Mouse (Mus musculus) megakaryocyte-erythroid progenitor cell, adult 5-6 weeks (primary cell): Measurements from ENCODE around the gene Col6a3. TPM values are rescaled to one million over a fixed set of nuclear protein-coding genes. Genes with fewer than 3 reads are reported as not detected.

ENCODE experiments used
- ATAC-seq: replicated peaks from 2 replicates; pipeline ENCODE4 v1.8.0; 2016; ENCODE audit warnings: mild to moderate bottlenecking, inconsistent platforms; ENCODE audit not compliant: severe bottlenecking, poor library complexity, low FRiP score, low TSS enrichment
- total RNA-seq, 2 experiments: library from RNA; stranded (forward) in 1 of 2; stranded (reverse) in 1 of 2; fragments of 200-1000, 215-1000 nt in 1 of 2; fragments of >200 nt in 1 of 2; fragmentation: Nextera tagmentation in 1 of 2; gene quantifications; 2 replicates each; pipeline ENCODE4 v1.2.3; 2014 to 2017

The Col6a3 gene
- total RNA-seq (2014; fragmentation: Nextera tagmentation) (not detected in 2 replicates), total RNA-seq (2017) (not detected in 2 replicates)

DNA sequence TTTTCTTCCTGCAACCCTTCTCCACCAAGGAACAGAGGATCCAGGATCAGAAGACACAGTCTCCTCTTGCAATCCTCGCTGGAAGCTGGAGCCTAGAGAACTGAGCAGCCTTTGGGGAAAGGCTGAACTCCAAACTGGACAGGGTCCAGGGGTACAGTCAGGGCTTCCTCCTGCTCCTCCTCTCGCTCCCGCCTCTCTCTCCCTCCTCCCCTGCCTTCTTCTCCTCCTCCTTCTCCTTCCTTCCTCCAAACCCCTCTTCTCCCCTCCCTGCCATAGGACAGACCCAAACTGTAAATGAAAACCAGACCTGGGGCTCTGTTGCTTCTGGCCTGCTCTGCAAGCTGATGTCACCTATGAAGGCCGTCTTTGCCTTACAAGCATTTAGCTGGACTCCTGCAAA is at the start of gene Col6a3:
Col6a3 (minus strand) TSS at position 136 of the 400 bp plus-strand sequence.
- no peak for ATAC-seq

- no peak for ATAC-seq
Measured at GRCm38 (mm10) chr1:90885771-90886460, 42.1 kb upstream of the Col6a3 start.

DNA sequence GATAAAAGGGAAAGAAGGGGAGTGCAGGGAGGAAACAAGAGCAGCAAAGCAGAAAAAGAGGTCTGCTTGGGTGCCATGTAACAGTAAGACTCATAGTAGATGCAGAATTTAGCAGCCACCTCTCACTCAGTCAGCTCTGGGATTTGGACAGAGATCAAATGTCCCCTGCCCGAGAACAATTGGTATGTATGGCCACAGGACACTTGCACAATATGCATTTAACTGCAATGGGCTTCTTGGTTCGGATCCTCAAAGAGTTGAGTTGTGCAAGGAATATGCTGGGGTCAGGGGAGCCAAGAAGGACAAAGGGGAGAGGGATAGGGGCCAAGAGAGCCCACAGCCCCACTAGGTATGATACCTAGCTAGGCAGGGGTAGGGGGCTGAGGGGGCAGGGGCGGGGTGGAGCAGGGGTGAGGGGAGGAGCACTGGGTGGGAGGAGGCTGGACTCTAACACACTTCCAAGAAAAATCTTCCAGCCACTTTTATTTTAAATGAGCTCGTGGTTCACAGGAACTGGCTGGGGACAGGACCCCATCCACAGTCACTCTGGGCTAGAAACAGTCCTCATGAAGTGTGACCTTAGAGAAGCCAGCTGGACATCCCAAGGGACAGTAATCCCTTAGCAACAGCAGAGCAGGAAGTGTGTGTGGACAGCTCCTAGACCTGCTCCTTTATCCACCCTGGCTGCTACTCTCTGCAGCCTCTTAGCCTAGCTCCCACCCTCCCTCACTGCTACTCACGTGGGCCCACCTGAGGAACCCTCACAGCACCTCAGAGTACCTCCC is 32.9 kb upstream of the Col6a3 start:
- ATAC-seq = no peak

- no peak for ATAC-seq
Measured at GRCm38 (mm10) chr1:90875961-90876360, 32.2 kb upstream of the Col6a3 start.

DNA sequence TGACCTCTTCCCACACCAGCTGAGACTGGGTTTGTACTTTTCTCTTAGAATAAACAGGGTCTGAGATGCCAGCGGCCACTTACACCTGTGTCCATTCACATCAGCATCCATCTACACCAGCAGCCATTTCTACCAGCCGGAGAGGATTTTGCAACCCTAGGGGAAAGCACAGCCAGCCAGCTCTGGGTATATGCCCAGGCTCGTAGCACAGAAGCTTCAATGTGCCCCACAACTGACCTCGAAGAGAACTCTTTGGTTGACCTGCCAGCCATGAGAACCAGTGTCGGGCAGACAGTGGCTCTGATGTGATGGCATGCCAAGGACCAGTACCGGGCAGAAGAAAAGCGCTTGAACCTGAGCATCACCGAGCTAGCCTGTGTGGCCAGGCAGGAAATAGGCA is 31.6 kb upstream of the Col6a3 start:
- ATAC-seq = no peak

DNA sequence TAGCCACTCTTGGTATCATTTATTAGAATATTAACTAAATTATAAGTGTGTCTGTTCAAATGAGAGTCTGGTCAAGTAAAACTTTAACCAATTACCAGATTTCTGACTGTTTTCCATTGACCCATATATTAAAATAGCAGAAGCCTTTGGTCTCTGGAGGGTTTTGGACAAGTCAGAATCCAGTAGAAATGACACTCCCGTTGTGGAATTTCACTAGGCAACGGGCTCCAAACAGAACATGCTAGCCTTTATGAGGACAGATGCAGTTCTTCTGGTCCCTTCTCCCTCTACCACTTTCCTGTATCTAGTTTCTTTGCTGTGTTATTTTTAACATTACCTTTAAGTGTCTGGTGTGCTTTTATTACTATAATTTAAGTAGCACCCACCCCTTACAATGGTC is 26.8 kb upstream of the Col6a3 start:
- no peak for ATAC-seq

GRCm38 (mm10) chr1:90866734-90867133 is 23.0 kb upstream of the Col6a3 start:
- no peak for ATAC-seq

GRCm38 (mm10) chr1:90855880-90856279 is 12.1 kb upstream of the Col6a3 start:
- no peak for ATAC-seq

GRCm38 (mm10) chr1:90849836-90850235 is 6.1 kb upstream of the Col6a3 start:
- no peak for ATAC-seq

DNA sequence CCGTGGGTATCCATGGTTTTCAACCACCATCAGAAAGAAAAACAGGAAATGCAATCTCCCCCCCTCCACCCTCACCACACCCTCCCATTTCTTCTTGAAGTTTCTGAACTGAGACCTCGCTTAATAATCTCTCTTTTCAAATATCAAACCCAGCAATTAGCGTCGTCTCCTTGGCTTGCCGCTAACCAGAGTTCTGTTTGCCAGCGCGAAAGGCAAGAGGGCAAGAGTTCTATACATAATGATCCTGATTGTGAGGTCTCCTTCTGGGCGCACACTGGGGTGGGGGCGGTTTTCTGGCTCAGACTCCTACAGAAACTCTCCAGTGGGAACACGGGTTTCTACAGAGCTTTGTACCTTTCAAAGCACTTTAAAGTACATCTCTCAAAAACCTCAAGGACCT is 1.4 kb upstream of the Col6a3 start:
- ATAC-seq = no peak

DNA sequence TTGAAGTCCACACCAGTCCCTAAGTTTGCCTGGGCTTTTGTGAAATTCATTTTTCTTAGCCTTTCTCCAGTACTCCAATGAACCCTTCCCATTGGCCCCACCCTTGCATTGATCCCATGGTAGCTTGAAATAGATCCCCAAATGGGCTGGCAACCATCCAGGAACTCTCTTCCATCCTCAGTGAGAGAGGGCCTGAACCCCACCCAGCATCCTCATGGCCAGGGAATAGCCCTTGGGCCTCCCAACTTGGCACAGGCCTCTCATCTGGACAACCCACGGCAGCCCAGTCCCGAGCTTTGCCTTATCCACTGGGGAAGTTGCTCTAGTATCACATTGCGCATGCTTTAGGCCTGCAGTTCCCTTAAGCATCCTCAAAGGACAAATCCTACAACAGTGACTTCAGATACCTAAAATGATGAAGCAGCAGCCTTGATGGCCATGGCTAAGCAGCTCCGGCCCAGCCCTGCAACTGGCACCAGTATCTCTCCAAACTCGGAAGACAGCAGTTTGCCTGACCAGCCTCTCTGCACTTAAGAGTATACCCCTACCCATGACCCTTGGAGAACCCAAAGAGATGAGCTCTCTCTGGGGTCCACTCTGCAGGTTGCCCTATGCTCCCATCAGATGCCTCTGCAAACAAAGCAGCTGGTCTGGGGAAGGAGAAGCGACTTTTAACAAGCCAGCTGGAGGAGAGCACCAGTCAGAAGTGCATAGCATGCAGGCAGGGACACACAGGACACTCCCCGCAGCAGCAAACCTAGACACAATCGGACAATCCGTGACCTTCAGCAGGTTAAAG is 783 bp downstream of the Col6a3 start:
- no peak for ATAC-seq

GRCm38 (mm10) chr1:90840250-90840649 is 3.5 kb downstream of the Col6a3 start:
- ATAC-seq = no peak

DNA sequence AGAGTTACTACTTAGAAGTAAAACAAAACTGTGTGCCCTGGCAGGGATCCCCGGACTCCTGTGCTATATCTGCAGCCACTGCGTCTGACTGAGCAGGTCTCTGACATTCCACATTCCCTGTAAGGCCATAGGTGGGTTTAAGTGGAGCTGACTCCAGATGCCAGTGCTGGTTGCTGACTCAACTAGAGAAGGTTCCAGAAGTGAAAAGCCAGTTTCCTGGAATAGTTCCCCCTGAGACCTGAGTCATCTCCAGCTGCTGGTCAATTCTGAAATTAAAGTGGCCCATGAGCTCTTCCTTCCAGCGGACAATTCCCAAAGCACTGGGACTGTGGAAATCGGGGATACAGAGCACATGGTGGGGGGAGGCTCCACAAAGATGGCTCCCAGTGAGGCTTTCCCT is 5.1 kb downstream of the Col6a3 start:
- ATAC-seq = no peak

DNA sequence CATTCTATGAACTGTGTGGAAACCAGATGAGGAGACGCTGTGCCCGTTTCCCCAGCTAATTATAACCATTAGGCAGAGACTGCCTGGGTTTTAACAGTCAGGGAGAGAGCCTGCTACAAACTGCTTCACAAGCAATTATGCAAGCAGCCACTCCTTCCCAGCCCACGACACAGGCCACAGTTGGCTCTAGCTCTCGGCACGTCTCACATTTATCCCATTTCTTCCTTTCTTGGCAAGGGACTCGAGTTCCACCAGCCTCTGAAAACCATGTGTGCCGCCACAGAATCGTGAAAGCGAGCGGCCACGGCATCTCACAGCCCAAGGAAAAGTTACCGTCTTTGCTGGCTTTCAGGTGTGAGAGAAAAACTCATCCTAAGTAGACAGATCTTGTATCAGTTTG is 5.5 kb downstream of the Col6a3 start:
- no peak for ATAC-seq

- no peak for ATAC-seq
Measured at GRCm38 (mm10) chr1:90836178-90836740, 7.5 kb downstream of the Col6a3 start.

DNA sequence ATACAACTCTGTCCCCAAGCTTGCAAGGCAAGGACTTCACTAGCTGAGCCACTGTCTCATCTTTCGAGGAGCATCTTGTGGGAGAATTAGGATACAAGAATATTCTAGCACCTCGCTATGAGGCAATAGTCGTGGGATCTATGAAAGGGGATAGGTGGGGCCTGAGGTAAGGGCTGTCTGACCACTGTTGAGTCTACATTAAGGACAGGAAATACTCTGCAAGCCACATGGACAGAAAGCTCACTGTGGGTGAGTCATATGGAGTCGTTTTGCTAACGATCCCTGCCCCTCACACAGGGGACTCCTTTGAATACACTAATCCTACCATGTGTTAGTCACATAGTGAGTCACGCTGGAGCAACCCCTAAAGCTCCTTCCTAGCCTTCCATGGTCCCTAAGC is 9.1 kb downstream of the Col6a3 start:
- no peak for ATAC-seq

DNA sequence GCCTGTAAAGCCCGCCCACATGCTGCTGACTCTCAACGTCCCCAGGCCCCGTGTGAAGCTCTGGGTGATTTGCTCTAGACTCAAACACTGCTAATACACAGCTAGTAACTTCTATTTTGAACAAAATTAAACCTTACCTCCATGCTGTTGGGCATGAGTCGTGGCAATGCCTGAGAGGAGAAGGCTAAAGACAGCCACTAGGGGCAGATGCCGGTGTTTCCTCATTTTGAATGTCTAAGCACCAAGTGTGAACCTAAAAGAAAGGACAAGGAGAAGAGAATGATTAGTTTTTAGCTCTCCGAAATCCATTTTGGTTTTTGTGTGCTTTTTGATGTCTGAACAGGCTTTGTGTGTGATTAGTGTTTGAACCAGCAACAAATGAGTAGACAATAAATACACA is 13.8 kb downstream of the Col6a3 start:
- ATAC-seq = no peak

DNA sequence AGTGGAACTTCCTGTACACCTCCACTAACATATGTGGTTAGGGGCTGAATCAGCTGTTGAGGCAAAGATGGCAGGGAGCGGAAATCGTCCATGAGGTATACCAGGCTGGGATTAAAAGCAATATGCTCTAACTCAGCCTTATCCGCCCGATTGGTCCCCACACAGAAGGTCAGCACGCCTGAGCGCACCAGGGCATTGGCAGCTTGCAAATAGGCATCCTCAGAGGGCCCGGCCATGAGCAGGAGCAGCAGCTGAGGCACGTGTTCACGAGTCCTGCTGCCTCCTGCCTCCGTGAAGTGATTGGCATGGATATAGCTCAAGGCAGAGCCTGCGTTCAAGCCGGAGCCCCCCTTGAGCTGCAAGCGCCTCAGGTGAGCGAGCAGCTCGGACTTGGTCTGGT is 30.5 kb downstream of the Col6a3 start:
- ATAC-seq = no peak

GRCm38 (mm10) chr1:90808930-90809329 is 34.8 kb downstream of the Col6a3 start:
- no peak for ATAC-seq

- ATAC-seq = no peak
Measured at GRCm38 (mm10) chr1:90803104-90803503, 40.7 kb downstream of the Col6a3 start.
